Mouse (Mus musculus) gastrocnemius, postnatal 10 days (tissue): ENCODE data around the gene Ap3m1. TPM values are rescaled to one million over a fixed set of nuclear protein-coding genes. Genes with fewer than 3 reads are reported as not detected.

Source experiments
- DNase-seq: peaks from one replicate; pipeline ENCODE4 v3.0.0; 2021; ENCODE audit warnings: mixed read lengths
- total RNA-seq, 2 experiments: library from RNA; stranded (reverse); gene quantifications; 2 replicates each; pipeline ENCODE4 v1.2.3; 2021

The Ap3m1 gene
- total RNA-seq, 2 experiments from 2014 or later: 48.1 to 51.5 TPM

DNA sequence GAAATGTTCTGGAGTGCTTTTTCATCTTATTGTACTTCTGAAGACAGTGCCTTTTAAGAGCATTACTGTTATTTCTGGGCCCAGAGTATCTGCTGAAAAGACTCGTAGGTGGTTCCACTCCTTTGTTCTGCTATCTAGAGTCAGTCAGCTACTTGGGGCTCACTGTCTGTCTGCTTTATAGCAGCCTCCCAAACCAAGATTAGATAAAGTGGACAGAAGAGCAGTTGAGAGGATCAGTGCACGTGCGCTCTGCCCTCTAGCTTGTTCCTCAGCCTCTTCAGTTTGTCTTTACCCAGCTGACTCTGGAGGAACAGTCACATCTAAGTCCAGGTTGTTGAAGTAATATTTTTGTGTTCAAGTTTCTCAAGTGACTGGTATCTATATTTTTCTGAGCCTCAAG, 21.7 kb upstream of the Ap3m1 start:
- no peak for DNase-seq

DNA sequence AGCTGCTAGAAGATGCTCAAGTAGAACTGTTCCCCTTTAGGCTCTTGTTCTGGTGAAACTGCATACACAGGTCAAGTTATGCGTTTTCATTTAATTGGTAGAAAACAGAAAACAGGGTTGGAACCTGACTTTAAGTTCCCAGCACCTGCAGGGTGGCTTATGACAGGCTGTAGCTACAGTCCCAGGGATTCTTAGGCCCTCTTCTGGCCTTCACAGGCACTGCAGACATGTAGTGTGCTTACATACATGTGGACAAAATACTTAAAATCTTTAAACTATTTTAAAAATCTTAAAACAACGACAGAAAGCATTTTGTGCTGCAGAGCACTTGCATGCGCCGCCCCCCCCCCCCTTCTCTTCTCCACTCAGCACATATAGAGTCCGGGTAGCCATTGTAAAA, 17.3 kb upstream of the Ap3m1 start:
- no peak for DNase-seq

DNA sequence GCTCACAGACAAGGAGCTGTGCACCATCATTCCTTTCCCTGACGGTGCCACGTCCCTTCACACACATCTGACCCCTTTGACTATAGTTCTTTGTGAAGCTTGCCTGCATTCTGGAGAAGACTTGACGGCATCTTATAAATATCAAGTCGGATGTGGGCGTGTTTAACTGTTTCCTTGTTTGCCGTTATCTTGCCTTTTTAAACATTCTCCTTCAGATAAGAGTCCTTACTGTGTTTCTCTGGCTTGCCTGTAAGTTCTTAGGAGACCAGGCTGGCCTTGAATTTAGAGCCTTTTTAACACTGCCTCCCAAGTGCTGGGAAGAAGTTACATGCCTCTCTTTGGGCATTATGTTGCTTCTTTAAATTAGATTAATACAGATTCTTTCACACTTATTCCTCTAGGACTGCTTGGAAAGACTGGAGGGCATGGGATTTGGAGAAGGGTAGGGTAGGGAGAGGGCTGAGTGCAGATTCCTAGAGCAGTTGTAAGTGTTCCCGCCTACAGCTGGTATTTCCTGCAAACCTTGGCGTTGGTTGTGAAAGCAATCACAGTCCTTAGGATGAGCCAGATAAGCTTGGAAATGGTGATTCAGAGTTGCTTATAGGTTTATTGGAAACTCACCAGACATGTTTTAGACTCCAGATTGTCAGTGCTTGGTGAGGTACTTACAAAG, 13.3 kb upstream of the Ap3m1 start:
- DNase-seq: no peak

DNA sequence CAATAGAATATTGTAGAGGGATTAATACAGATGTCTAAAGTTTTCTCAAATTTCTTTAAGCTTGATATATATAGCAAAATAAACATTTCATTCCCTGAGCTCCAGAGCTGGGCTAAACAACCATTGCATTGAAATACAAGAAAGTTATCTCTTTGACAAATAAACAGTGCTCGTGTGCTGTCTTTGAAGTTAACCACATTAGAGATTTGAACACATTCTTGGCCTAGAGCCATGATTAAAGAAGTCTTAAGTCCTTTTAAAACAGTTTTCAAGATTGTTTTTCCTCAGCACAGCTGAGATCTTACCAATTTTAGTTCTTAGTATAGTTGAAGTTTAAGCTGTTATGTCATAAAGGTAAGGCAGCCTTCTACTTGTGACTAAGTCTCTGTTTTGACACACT, 12.0 kb upstream of the Ap3m1 start:
- DNase-seq: no peak

DNA sequence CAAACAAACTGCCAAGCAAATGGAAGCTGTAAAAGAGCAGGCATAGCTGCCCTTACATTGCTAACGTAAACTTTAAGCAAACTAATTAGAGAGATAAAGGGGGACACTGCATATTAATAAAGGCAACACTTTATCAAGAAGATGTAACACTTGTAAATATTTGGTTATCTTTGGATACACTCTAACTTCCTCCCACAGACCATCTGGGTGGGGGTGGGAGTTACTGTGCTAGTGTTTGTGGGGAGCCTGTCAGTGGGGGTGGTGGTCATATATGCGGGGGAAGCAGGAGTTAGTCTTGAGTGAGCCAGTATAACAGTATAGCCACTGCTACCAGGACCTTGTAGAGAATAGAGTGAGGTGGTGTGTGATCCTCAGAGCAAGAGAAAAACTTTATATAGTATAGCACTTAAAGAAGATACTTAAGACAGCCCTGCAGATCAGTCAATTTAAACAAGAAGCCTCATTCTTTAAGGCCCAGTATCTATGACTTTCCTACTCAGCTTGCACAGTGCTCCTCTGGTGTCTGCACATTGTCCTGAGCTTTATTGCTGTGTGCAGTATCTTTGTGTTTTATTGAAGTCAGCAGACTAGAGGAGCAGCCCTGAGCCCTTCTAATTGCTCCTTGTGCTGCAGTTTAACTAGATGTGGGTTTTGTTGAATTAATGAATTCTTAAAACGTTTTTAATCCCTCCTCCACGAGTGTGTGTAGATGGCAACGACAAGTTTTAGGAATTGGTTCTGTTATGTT, 10.6 kb upstream of the Ap3m1 start:
- no peak for DNase-seq

DNA sequence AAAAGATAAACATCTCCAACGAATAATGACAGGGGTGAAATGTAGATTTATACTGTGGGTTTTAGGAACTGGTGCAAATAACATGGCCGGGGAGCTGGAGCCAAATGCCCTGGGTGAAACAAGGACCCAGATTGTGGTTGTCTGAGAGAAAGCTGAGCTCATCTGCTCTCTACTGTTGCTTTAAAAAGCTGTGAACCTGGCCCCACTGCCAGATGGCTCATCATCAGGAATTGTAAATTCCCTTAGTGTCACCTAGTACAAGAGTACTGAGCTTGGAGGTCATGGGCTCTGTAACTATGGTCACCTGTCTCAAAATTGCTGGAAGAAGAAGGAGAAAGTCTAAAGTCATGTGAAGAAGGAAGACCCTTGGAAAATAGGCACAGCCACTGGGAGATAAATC, 6.7 kb upstream of the Ap3m1 start:
- no peak for DNase-seq

DNA sequence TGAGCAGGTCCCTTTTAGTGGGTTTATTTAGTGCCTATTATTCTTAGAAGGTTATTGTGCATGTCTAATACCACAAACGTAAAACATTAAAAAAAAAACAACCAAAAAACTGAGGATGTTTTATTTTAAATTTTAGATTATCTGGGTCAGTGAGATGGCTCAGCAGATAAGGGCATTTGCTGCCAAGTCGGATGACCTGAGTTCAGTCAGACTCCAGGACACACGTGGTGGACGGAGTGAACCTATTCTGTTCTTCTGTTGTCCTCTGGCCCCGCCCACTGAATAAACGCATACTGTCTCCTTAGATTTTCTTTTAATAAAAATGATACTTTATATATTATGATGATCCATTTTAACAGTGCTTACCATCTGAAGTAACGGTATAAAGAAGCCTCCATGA, 1.3 kb upstream of the Ap3m1 start:
- DNase-seq: no peak

DNA sequence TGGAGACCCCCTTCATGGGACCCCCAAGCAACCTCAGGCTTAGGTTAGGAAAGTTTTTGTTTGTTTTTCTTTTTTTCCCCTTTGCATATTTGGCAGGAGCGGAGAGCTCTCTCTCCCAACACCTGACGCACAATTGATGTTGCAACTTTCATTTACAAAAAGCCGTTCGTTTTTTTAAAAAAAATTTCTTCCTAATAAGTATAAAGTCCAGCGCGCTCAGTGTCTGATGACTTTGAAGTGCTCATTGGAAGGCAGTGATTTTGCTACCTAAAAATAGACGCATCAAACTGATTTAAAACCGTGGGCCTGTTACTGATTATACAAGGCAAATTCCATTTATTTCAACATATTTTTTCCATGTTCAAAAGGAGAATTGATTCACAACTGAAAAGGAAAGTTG, 843 bp upstream of the Ap3m1 start:
- no peak for DNase-seq

DNA sequence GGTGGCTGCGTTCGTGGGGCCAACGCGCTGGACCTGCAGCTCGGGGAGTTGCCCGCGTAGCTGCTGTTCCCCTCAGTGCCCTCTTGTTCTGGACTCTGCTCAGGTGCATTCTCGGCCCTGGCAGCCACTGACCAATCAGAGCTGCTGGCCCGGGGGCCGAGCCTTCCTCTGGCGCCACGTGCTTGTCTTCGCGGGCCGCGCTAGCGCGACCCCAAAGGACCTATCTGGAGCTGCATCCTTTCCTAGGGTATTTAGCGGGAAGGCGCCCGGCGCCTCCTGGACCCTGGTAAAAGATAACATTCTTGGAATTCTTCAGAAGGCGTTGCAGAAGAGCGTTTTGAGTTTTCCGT, 448 bp upstream of the Ap3m1 start:
- peak; percentile 73 for DNase-seq

DNA sequence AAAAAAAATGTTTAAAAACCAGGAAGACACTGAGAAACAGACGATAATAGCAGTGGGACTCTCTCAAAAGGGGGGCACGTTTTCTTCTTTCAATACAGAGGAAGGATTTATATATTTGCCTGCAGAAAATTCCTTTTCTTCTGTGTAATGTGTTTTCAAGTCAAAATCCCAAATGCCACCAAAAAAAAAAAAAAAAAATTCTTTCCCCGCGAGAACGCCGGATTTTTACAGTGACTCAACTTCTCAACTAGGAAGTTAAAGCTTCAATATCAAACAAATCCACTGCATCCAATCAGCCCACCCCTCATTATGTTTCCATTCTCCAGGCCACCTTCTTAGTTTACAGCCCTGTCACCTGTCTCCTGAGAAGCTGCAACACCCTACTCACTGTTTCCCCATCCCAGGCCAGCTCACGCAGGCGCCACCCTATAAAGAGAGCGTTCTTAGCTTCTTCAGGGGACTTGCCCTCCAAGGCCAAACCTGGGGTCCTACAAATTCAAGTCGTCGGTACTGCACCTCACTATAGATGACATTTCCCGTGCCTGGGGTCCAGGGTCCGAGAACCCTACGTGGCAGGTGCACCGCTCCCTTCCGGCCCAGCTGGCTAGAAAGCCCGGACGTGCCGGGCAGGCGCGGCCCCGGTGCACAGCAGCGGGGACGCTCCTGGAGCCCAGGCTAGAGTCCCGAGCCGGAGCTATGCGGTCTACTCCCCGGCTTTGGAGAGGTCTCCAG, 762 bp downstream of the Ap3m1 start:
- DNase-seq: no peak

DNA sequence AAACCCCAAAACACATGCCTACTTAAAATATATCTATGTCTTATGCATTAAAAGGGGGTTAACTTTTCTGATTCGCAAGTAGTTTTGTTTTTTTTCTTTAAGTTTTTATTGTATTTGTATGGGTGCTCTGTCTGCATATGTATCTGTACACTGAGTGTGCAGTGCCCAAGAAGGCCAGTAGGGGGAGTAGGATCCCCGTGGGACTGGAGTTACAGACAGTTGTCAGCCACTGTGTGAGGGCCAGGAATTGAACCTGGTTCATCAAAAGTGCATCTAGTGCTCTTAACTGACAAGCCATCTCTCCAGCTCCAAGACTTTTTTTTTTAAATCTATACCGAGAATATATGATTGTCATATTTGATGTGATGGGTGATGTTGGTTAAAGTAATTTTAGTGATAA, 1.6 kb downstream of the Ap3m1 start:
- peak; percentile 29 for DNase-seq

DNA sequence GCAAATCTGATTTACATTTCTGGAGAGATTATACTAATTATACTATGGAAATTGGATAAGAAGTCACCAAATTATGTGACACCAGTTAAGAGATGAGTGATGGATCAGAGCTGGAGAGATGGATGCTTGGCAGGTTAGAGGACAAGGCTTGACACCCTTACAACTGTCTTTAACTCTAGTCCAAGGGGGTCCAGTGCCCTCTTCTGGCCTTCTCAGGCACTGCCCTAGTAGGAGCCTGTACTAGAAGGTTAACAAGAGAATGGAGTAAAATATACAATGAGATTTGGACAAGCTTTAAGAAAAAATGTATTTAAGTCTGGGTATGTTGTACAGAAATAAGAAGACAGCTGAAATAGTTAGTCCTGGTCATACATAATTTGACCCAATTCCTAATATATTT, 3.4 kb downstream of the Ap3m1 start:
- DNase-seq: peak; percentile 36

DNA sequence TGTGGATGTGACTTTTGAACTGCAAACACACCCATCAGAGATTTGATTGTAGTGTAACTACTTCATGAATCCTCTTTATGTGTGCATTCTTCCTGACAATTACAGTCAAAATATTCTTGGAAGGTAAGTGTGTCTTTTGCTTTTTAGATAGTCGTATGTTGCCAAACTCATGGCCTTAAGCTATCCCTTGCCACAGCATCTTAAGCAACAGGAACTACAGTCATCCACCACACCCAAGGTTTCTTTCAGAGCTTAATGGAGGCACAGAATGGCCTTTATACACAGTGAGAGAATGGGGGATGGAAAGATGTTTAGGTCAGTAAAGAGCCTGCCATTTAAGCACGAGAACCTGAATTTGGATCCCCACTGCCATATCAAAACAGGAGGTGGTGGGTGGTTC, 4.5 kb downstream of the Ap3m1 start:
- no peak for DNase-seq

DNA sequence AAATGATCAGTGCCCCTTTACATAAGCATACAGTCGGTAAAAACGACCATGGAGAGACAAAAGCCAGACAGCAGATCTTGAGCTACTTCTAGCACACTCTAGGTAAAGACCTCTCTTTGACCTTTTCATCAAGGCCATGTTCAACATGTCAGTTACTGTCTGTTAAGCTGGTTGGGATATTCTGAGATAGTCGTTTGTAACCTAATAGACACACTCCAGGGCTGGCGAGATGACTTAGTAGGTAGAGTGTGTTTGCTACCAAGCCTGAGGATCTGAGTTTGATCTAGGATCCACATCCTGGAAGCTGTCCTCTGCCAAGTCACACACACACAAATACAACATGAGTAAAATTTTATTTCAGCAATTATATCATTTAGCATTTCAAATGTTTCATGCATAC, 12.7 kb downstream of the Ap3m1 start:
- no peak for DNase-seq

DNA sequence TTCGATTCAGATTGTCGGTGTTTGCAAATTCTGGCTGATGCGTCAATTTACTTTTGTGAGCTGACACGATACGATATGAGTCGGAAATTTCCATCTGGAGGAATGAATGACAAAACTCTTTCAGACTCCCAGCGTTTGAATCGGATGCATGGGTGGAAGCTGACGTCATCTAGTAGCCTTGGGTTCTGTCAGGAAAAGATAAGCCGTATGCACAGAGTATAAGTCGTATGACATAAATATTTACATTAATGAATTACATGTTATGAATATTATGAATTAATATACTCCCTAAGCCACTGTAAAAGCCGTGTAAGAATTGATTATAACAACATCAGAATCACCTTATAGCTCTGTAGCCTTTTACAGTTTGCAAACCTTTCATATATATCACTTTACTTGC, 13.2 kb downstream of the Ap3m1 start:
- DNase-seq: no peak

DNA sequence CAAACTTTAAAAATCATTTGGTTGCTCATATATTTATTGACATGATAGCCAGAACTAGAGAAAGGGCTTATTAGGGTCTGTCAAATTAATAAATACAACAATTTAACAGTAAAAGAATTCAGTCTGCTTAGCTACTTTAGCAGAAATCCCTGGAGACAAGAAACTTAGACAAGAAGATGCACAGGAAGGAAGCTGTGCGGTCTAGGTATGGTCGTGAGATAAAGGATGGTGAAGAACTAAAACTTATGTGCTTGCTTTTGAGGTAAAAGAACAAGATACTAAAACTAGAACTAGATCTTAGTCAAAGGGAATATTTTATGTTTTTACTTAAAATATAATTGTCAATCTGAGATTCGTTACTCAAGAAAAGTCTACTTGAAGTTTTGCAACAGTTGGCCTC, 17.5 kb downstream of the Ap3m1 start:
- DNase-seq: no peak

DNA sequence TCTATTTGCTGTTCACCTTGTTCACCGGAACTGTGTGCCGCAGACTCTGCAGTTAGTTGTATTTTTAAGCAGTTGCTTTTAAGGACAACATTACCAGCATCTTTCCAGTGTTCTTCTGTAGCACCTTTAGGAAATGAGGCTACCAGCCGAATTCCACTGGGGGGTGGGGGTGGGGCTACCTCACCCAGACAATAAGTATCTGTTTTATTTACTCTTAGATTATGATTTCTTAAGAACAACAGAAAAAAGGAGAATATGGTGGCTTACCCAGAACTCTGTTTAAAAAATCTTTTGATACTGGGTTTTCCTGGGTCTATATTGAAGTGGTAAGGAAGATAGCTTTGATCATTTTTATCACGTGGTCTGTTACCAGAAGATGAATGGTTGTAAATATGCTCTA, 18.0 kb downstream of the Ap3m1 start:
- DNase-seq: no peak

DNA sequence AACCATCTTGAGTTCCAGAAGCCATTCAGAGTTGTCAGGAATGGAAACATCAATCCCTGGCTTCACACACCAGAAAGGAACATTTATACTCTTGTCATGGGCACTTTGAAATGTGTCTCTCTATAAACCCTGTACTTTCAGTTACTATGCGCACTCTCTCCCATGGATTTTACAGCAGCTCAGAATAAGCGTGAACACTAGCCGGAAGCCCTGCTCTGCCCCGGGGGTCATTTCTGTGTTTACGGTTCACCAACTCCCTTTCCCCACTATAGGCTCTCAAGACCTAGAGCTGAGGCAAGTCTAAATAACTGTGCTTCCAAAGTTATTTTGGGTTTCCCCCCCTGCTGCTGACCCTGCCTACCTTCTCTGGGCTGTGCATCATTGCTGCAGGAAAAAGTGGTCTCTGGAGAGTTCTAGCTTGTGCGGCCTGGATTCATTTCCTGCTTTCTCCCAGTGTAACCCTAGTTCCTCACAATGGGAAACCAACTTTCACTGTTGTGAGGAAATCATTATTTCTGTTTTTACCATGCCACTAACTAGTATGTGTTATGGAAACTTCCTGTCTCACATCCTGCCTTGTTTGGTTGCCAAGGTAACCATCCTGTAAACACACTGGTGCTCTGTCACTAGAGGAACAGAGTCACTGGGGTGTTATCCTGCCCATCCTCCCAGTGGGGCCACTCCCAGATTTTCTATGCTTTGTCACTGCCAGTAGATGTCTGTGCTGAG, 20.4 kb downstream of the Ap3m1 start:
- peak; percentile 16 for DNase-seq

DNA sequence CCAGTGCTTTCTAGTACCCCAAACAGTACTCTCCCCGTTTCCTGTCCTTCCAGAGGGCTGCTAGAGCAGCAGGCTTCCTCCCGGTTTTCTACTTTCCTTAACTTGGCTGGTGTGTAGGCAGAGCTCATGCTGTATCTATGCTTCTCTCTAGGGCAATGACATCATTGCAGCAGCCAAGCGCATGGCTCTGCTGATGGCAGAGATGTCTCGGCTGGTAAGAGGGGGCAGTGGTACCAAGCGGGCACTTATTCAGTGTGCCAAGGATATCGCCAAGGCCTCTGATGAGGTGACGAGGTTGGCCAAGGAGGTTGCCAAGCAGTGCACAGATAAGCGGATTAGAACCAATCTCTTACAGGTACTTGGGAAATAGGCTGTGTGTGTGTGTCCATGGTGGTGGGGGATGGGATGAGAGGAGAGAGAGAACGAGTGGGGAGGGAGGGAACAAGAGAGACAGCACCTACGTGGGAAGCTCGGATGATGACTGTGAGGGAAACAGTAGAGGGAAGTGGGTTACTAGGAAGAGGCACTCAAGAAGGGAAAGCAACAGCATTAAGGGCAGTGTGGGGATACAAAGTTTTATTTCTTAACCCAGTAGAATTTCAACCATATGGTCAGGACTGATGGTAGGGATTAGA, 23.2 kb downstream of the Ap3m1 start:
- no peak for DNase-seq

DNA sequence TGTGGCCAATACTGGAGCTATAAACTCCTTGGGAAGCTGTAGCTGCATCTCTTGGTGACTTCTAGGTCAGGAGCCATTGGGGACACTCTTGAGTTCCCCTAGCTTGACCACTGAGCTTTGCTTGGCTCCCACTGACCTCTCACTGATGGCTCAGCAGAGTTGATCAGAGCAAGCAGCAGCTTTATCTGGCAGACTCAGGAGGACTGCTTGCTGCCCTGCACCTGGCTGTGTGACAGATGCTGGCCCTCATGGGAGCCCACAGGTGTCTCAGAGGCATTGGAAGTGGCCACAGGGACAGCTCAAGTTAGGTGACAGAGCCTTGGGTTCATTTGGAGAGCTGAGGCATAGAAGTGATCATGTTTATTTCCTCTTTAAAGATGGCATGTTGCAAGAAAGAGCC, 24.8 kb downstream of the Ap3m1 start:
- DNase-seq: no peak

DNA sequence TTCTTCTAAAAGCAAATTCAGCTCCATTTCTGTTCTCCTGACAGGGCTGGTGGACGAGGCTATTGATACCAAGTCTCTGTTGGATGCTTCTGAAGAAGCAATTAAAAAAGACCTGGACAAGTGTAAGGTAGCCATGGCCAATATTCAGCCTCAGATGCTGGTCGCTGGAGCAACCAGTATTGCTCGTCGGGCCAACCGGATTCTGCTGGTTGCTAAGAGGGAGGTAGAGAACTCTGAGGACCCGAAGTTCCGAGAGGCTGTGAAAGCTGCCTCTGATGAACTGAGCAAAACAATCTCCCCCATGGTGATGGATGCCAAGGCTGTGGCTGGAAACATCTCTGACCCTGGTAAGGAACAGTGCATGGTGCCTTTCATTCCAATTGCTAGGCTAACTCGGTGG, 31.9 kb downstream of the Ap3m1 start:
- no peak for DNase-seq

DNA sequence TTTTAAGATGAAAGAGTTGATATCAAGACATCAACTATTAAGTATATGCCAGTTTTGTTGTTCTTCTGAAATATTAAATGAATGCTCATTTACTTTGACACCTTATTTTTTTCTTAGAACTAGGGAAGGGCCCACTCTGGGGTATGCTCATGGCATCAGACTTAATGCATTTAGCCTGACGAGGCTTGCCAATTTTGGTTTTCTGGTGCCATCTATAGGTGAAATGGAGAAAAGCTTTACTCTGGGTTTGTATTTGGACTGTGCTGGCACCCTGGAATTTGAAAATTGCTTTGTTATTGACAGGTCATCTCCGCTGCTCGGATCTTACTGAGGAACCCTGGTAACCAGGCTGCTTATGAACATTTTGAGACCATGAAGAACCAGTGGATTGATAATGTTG, 33.3 kb downstream of the Ap3m1 start:
- DNase-seq: no peak

DNA sequence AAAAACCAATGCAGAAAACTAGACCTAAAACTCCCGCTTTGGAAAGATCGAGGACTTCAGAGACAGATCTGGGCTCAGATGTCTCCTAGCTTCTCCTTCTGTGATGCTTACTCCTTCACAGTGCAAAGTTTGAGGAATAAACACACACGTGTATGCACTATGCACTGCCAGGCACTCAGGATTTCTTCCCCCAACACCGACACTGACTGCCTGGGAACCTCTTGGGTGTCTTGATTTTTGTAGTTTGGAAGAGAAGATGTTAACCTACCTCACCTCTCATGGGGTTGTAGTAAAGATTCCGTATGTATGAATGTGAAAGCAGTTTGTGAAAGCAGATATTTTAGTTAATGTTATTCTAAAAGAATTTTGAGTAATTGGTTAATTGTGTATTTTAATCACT, 34.4 kb downstream of the Ap3m1 start:
- DNase-seq: no peak
